Mouse (Mus musculus) embryonic facial prominence, embryonic 15.5 days (tissue): ENCODE measurements around the gene Insm2. TPM values are rescaled to one million over a fixed set of nuclear protein-coding genes. Genes with fewer than 3 reads are reported as not detected.
A peak's percentile ranks its signal among the peaks of the same experiment; 100 is the strongest.
"Not testable (repeated sequence)": the region's sequence is repeated elsewhere in the genome, so short reads cannot be mapped to it uniquely, and the experiment has no call there.

Experiments used
- ATAC-seq: fragments of 200-750 bp; cut with Nextera tagmentation; 2 replicates; pipeline ENCODE4 v1.8.0; 2017; ENCODE audit warnings: low read depth, moderate TSS enrichment; ENCODE audit not compliant: insufficient number of reproducible peaks, low FRiP score, low TSS enrichment
- H3K27ac ChIP-seq: fragments of 300-500 bp; sonication (generic); replicated peaks from 2 replicates; pipeline ENCODE4 v1.5.1; 2015; ENCODE audit warnings: mild to moderate bottlenecking, inconsistent platforms
- H3K27me3 ChIP-seq: fragments of 300-500 bp; sonication (generic); 2 replicates; pipeline ENCODE4 v1.6.1; 2015; ENCODE audit warnings: inconsistent platforms
- H3K36me3 ChIP-seq: fragments of 300-500 bp; sonication (generic); 2 replicates; pipeline ENCODE4 v1.6.1; 2015; ENCODE audit warnings: mild to moderate bottlenecking, inconsistent platforms
- H3K4me1 ChIP-seq: fragments of 300-500 bp; sonication (generic); 2 replicates; pipeline ENCODE4 v1.6.1; 2015; ENCODE audit warnings: inconsistent platforms
- H3K4me2 ChIP-seq: fragments of 300-500 bp; sonication (generic); replicated peaks from 2 replicates; pipeline ENCODE4 v1.6.1; 2015; ENCODE audit warnings: mild to moderate bottlenecking, inconsistent platforms
- H3K4me3 ChIP-seq: fragments of 300-500 bp; sonication (generic); replicated peaks from 2 replicates; pipeline ENCODE4 v1.5.1; 2015; ENCODE audit warnings: mild to moderate bottlenecking, inconsistent platforms
- H3K9ac ChIP-seq: fragments of 300-500 bp; sonication (generic); 2 replicates; pipeline ENCODE4 v1.6.1; 2015; ENCODE audit warnings: inconsistent platforms
- H3K9me3 ChIP-seq: fragments of 300-500 bp; sonication (generic); replicated peaks from 2 replicates; pipeline ENCODE4 v1.6.1; 2016; ENCODE audit warnings: inconsistent platforms
- WGBS: fragments of 180-500 bp; shearing (Covaris S2); methylation state at CpG from one replicate; pipeline ENCODE4 v1.1.7; 2015; 5-methylcytosine and 5-hydroxymethylcytosine counted together
- polyA plus RNA-seq: library from polyadenylated mRNA; unstranded; fragments of >200 nt; fragmentation: Nextera tagmentation; extraction: Ambion mirVana; gene quantifications from 2 replicates; pipeline ENCODE4 v1.2.1, GENCODE M21; 2015

Insm2 gene
- polyA plus RNA-seq, 1 experiment from 2014 or later: 0.16 TPM

- Histone ChIP-seq H3K4me1 (no peaks in the 10 kb centered on the region), H3K9ac (no peak overlapping the region), H3K36me3 (no peaks in the 10 kb centered on the region), H3K27me3 (no peaks in the 10 kb centered on the region), H3K27ac (no peak overlapping the region), H3K4me3 (no peak overlapping the region), H3K9me3 (no peaks in the 10 kb centered on the region), H3K4me2 (no peak overlapping the region)
- WGBS: 61% methylated on average over 6 of the region's 6 CpGs
- no peak for ATAC-seq
These were observed 29.6 kb upstream of the Insm2 start for GRCm38 (mm10) chr12:55569676-55570075.

GRCm38 (mm10) chr12:55570646-55571045 is 28.6 kb upstream of the Insm2 start:
- no peaks in the 10 kb centered on the region for H3K27me3 ChIP-seq
- H3K36me3 ChIP-seq: no peaks in the 10 kb centered on the region
- H3K27ac ChIP-seq: no peak overlapping the region
- no peak overlapping the region for H3K9ac ChIP-seq
- H3K4me2 ChIP-seq: no peak overlapping the region
- WGBS: 87% methylated on average over 9 of the region's 9 CpGs
- no peaks in the 10 kb centered on the region for H3K4me1 ChIP-seq
- no peaks in the 10 kb centered on the region for H3K9me3 ChIP-seq
- ATAC-seq: no peak
- no peak overlapping the region for H3K4me3 ChIP-seq

- no peak overlapping the region for H3K4me2 ChIP-seq
- no peak overlapping the region for H3K27ac ChIP-seq
- H3K27me3 ChIP-seq: no peaks in the 10 kb centered on the region
- H3K9me3 ChIP-seq: no peaks in the 10 kb centered on the region
- ATAC-seq: no peak
- no peaks in the 10 kb centered on the region for H3K36me3 ChIP-seq
- no peak overlapping the region for H3K4me3 ChIP-seq
- no peak overlapping the region for H3K9ac ChIP-seq
- no peaks in the 10 kb centered on the region for H3K4me1 ChIP-seq
- WGBS: 82% methylated on average over 11 of the region's 11 CpGs
These were observed 28.0 kb upstream of the Insm2 start for GRCm38 (mm10) chr12:55571181-55571580.

GRCm38 (mm10) chr12:55571661-55572060 is 27.6 kb upstream of the Insm2 start:
- H3K27ac ChIP-seq: no peak overlapping the region
- no peaks in the 10 kb centered on the region for H3K27me3 ChIP-seq
- H3K36me3 ChIP-seq: no peaks in the 10 kb centered on the region
- no peak overlapping the region for H3K4me3 ChIP-seq
- no peak overlapping the region for H3K9ac ChIP-seq
- 79% methylated on average over 10 of the region's 10 CpGs for whole genome bisulfite sequencing
- ATAC-seq: no peak
- no peaks in the 10 kb centered on the region for H3K4me1 ChIP-seq
- H3K4me2 ChIP-seq: no peak overlapping the region
- no peaks in the 10 kb centered on the region for H3K9me3 ChIP-seq

- no peaks in the 10 kb centered on the region for H3K4me1 ChIP-seq
- H3K27me3 ChIP-seq: no peaks in the 10 kb centered on the region
- no peaks in the 10 kb centered on the region for H3K36me3 ChIP-seq
- no peak overlapping the region for H3K27ac ChIP-seq
- H3K9me3 ChIP-seq: no peaks in the 10 kb centered on the region
- ATAC-seq: no peak
- H3K9ac ChIP-seq: no peak overlapping the region
- H3K4me3 ChIP-seq: no peak overlapping the region
- H3K4me2 ChIP-seq: no peak overlapping the region
These were observed 26.1 kb upstream of the Insm2 start for GRCm38 (mm10) chr12:55573089-55573488.

- 12% methylated on average over 6 of the region's 6 CpGs for WGBS
- H3K27ac ChIP-seq: no peak overlapping the region
- H3K9ac ChIP-seq: no peak overlapping the region
- H3K27me3 ChIP-seq: no peaks in the 10 kb centered on the region
- no peak overlapping the region for H3K4me3 ChIP-seq
- ATAC-seq: no peak
- H3K4me2 ChIP-seq: no peak overlapping the region
- no peaks in the 10 kb centered on the region for H3K36me3 ChIP-seq
- H3K4me1 ChIP-seq: no peaks in the 10 kb centered on the region
- no peaks in the 10 kb centered on the region for H3K9me3 ChIP-seq
These were observed 25.4 kb upstream of the Insm2 start for GRCm38 (mm10) chr12:55573794-55574193.

- H3K27ac ChIP-seq: not testable (repeated sequence)
- 54% methylated on average over 9 of the region's 9 CpGs for WGBS
These were observed 12.3 kb upstream of the Insm2 start for GRCm38 (mm10) chr12:55586936-55587335.

GRCm38 (mm10) chr12:55598537-55598886 is 715 bp upstream of the Insm2 start:
- WGBS: 6% methylated on average over 7 of the region's 7 CpGs

More at GRCm38 (mm10) chr12:55586936-55587335, 12.3 kb upstream of the Insm2 start:
- not testable (repeated sequence) for H3K4me1 ChIP-seq, H3K4me2 ChIP-seq, H3K9me3 ChIP-seq, H3K27me3 ChIP-seq, H3K36me3 ChIP-seq, H3K4me3 ChIP-seq, H3K9ac ChIP-seq, ATAC-seq

GRCm38 (mm10) chr12:55599639-55600502 is 644 bp downstream of the Insm2 start:
- Histone ChIP-seq H3K4me2 (peak overlapping the region; percentile 77), H3K27me3 (peaks cover 51% of the 10 kb centered on the region), H3K36me3 (no peaks in the 10 kb centered on the region), H3K9me3 (no peaks in the 10 kb centered on the region), H3K4me3 (peak overlapping the region; percentile 42), H3K4me1 (peaks cover 23% of the 10 kb centered on the region), H3K27ac (no peak overlapping the region), H3K9ac (no peak overlapping the region)
- ATAC-seq: peak; percentile 73
- WGBS: under 1% methylated on average over 108 of the region's 109 CpGs

More at GRCm38 (mm10) chr12:55598537-55598886, 715 bp upstream of the Insm2 start:
- Histone ChIP-seq H3K9ac (no peak overlapping the region), H3K27me3 (peaks cover 51% of the 10 kb centered on the region), H3K4me3 (peak overlapping the region; percentile 42), H3K9me3 (no peaks in the 10 kb centered on the region), H3K4me1 (peaks cover 23% of the 10 kb centered on the region), H3K27ac (no peak overlapping the region), H3K4me2 (peak overlapping the region; percentile 77), H3K36me3 (no peaks in the 10 kb centered on the region)
- no peak for ATAC-seq

- H3K27me3 ChIP-seq: peaks cover 51% of the 10 kb centered on the region
These were observed 1.3 kb downstream of the Insm2 start for GRCm38 (mm10) chr12:55600503-55600994.

GRCm38 (mm10) chr12:55604411-55604810 is 5.2 kb downstream of the Insm2 start:
- no peak for ATAC-seq
- Histone ChIP-seq H3K27me3 (peaks cover 23% of the 10 kb centered on the region), H3K9ac (no peak overlapping the region), H3K4me2 (no peak overlapping the region), H3K4me3 (no peak overlapping the region), H3K27ac (no peak overlapping the region), H3K4me1 (peaks cover 14% of the 10 kb centered on the region), H3K9me3 (no peaks in the 10 kb centered on the region), H3K36me3 (peaks cover 5% of the 10 kb centered on the region; the same call in 1 of the 2 replicates)
- 52% methylated on average over 3 of the region's 3 CpGs for WGBS

More at GRCm38 (mm10) chr12:55600503-55600994, 1.3 kb downstream of the Insm2 start:
- Histone ChIP-seq H3K4me2 (peak overlapping the region; percentile 77), H3K9ac (no peak overlapping the region), H3K36me3 (peaks cover 5% of the 10 kb centered on the region; the same call in 1 of the 2 replicates), H3K27ac (no peak overlapping the region), H3K4me3 (peak overlapping the region; percentile 42), H3K4me1 (peaks cover 23% of the 10 kb centered on the region), H3K9me3 (no peaks in the 10 kb centered on the region)
- 0 out of 2 replicates have a peak, but pooled peaks have one; percentile 44 for ATAC-seq
- 3% methylated on average over 42 of the region's 42 CpGs for WGBS
